Mouse (Mus musculus) hindbrain, embryonic 12.5 days (tissue): ENCODE data around the gene Exoc6. TPM values are rescaled to one million over a fixed set of nuclear protein-coding genes. Genes with fewer than 3 reads are reported as not detected.

Experiments
- ATAC-seq: fragments of 200-750 bp; cut with Nextera tagmentation; 2 replicates; pipeline ENCODE4 v1.8.0; 2017; ENCODE audit warnings: moderate TSS enrichment; ENCODE audit not compliant: low FRiP score
- H3K27ac ChIP-seq: fragments of 300-500 bp; sonication (generic); 2 replicates; pipeline ENCODE4 v1.5.1; 2016; ENCODE audit warnings: mild to moderate bottlenecking
- H3K27me3 ChIP-seq: fragments of 300-500 bp; sonication (generic); 2 replicates; pipeline ENCODE4 v1.6.1; 2016; ENCODE audit warnings: mild to moderate bottlenecking
- H3K36me3 ChIP-seq: fragments of 300-500 bp; sonication (generic); 2 replicates; pipeline ENCODE4 v1.6.1; 2016; ENCODE audit warnings: mild to moderate bottlenecking
- H3K4me1 ChIP-seq: fragments of 300-500 bp; sonication (generic); 2 replicates; pipeline ENCODE4 v1.6.1; 2016
- H3K4me2 ChIP-seq: fragments of 300-500 bp; sonication (generic); replicated peaks from 2 replicates; pipeline ENCODE4 v1.6.1; 2016; ENCODE audit warnings: mild to moderate bottlenecking
- H3K4me3 ChIP-seq: fragments of 300-500 bp; sonication (generic); 2 replicates; pipeline ENCODE4 v1.5.1; 2016; ENCODE audit warnings: mild to moderate bottlenecking
- H3K9ac ChIP-seq: fragments of 300-500 bp; sonication (generic); 2 replicates; pipeline ENCODE4 v1.6.1; 2016; ENCODE audit warnings: mild to moderate bottlenecking, moderate library complexity
- H3K9me3 ChIP-seq: fragments of 300-500 bp; sonication (generic); replicated peaks from 2 replicates; pipeline ENCODE4 v1.6.1; 2016; ENCODE audit warnings: mild to moderate bottlenecking
- WGBS: fragments of 180-500 bp; shearing (Covaris S2); methylation state at CpG from one replicate; pipeline ENCODE4 v1.1.7; 2016; 5-methylcytosine and 5-hydroxymethylcytosine counted together
- polyA plus RNA-seq: library from polyadenylated mRNA; unstranded; fragments of >200 nt; fragmentation: Nextera tagmentation; extraction: Ambion mirVana; gene quantifications from 2 replicates; pipeline ENCODE4 v1.2.1, GENCODE M21; 2016

Exoc6 gene
- 9.5 and 10.3 TPM in 2 replicates for polyA plus RNA-seq

- Histone ChIP-seq H3K4me1 (no peaks in the 10 kb centered on the region), H3K9ac (peak within 1 kb of the TSS; percentile 75), H3K9me3 (no peaks in the 10 kb centered on the region), H3K36me3 (no peaks in the 10 kb centered on the region), H3K27ac (peak within 1 kb of the TSS; percentile 32; the same call in 1 of the 2 replicates), H3K4me3 (peak within 1 kb of the TSS; percentile 85), H3K27me3 (peaks cover 44% of the 10 kb centered on the region), H3K4me2 (peak within 1 kb of the TSS; percentile 95)
- 1% methylated on average over 68 of the region's 89 CpGs for whole genome bisulfite sequencing
- ATAC-seq, result peak; percentile 93
Measured at GRCm38 (mm10) chr19:37550101-37551039, at the start of gene Exoc6. TSS of gene Exoc6 (plus strand) at chr19:37550418.

GRCm38 (mm10) chr19:37502996-37503395 is 47.2 kb upstream of the Exoc6 start:
- Histone ChIP-seq H3K27ac (no peak overlapping the region), H3K4me3 (no peak overlapping the region), H3K4me2 (no peak overlapping the region), H3K9me3 (no peaks in the 10 kb centered on the region), H3K36me3 (no peaks in the 10 kb centered on the region), H3K9ac (no peak overlapping the region), H3K27me3 (no peaks in the 10 kb centered on the region), H3K4me1 (no peaks in the 10 kb centered on the region)
- WGBS, result 85% methylated on average over 8 of the region's 8 CpGs
- ATAC-seq, result no peak

GRCm38 (mm10) chr19:37506066-37506465 is 44.2 kb upstream of the Exoc6 start:
- 76% methylated on average over 7 of the region's 7 CpGs for WGBS
- Histone ChIP-seq H3K27ac (no peak overlapping the region), H3K4me1 (no peaks in the 10 kb centered on the region), H3K4me3 (no peak overlapping the region), H3K9ac (no peak overlapping the region), H3K9me3 (no peaks in the 10 kb centered on the region), H3K27me3 (no peaks in the 10 kb centered on the region), H3K4me2 (no peak overlapping the region), H3K36me3 (no peaks in the 10 kb centered on the region)
- ATAC-seq, result no peak

GRCm38 (mm10) chr19:37506614-37507013 is 43.6 kb upstream of the Exoc6 start:
- no peaks in the 10 kb centered on the region for H3K27me3 ChIP-seq
- no peaks in the 10 kb centered on the region for H3K4me1 ChIP-seq
- H3K4me2 ChIP-seq, result no peak overlapping the region
- 66% methylated on average over 5 of the region's 5 CpGs for WGBS
- H3K27ac ChIP-seq, result no peak overlapping the region
- no peaks in the 10 kb centered on the region for H3K36me3 ChIP-seq
- no peak for ATAC-seq
- no peak overlapping the region for H3K4me3 ChIP-seq
- no peaks in the 10 kb centered on the region for H3K9me3 ChIP-seq
- no peak overlapping the region for H3K9ac ChIP-seq

- 21% methylated on average over 11 of the region's 11 CpGs for WGBS
- no peak overlapping the region for H3K4me2 ChIP-seq
- ATAC-seq, result no peak
Measured at GRCm38 (mm10) chr19:37509725-37510124, 40.5 kb upstream of the Exoc6 start.

GRCm38 (mm10) chr19:37514811-37515292 is 35.4 kb upstream of the Exoc6 start:
- Histone ChIP-seq H3K4me1 (no peaks in the 10 kb centered on the region), H3K27me3 (no peaks in the 10 kb centered on the region), H3K4me3 (no peak overlapping the region), H3K36me3 (no peaks in the 10 kb centered on the region), H3K27ac (no peak overlapping the region), H3K9ac (no peak overlapping the region), H3K9me3 (no peaks in the 10 kb centered on the region), H3K4me2 (no peak overlapping the region)
- 61% methylated on average over 7 of the region's 7 CpGs for WGBS
- ATAC-seq, result no peak

More at GRCm38 (mm10) chr19:37509725-37510124, 40.5 kb upstream of the Exoc6 start:
- no peaks in the 10 kb centered on the region for H3K9me3 ChIP-seq
- no peak overlapping the region for H3K4me3 ChIP-seq
- no peak overlapping the region for H3K27ac ChIP-seq
- H3K9ac ChIP-seq, result no peak overlapping the region
- no peaks in the 10 kb centered on the region for H3K27me3 ChIP-seq
- no peaks in the 10 kb centered on the region for H3K4me1 ChIP-seq
- no peaks in the 10 kb centered on the region for H3K36me3 ChIP-seq

GRCm38 (mm10) chr19:37517419-37517818 is 32.8 kb upstream of the Exoc6 start:
- no peak overlapping the region for H3K4me2 ChIP-seq
- no peak overlapping the region for H3K9ac ChIP-seq
- no peak overlapping the region for H3K27ac ChIP-seq
- 87% methylated on average over 7 of the region's 7 CpGs for WGBS
- H3K4me1 ChIP-seq, result no peaks in the 10 kb centered on the region
- no peak for ATAC-seq
- no peaks in the 10 kb centered on the region for H3K9me3 ChIP-seq
- no peak overlapping the region for H3K4me3 ChIP-seq
- no peaks in the 10 kb centered on the region for H3K27me3 ChIP-seq
- no peaks in the 10 kb centered on the region for H3K36me3 ChIP-seq

- no peak overlapping the region for H3K4me2 ChIP-seq
- 61% methylated on average over 18 of the region's 18 CpGs for WGBS
- H3K27ac ChIP-seq, result no peak overlapping the region
- no peak overlapping the region for H3K4me3 ChIP-seq
- H3K9ac ChIP-seq, result no peak overlapping the region
- no peaks in the 10 kb centered on the region for H3K36me3 ChIP-seq
- no peak for ATAC-seq
- H3K9me3 ChIP-seq, result no peaks in the 10 kb centered on the region
- H3K4me1 ChIP-seq, result no peaks in the 10 kb centered on the region
- H3K27me3 ChIP-seq, result no peaks in the 10 kb centered on the region
Measured at GRCm38 (mm10) chr19:37520740-37521433, 29.3 kb upstream of the Exoc6 start.

GRCm38 (mm10) chr19:37521434-37521781 is 28.8 kb upstream of the Exoc6 start:
- no peaks in the 10 kb centered on the region for H3K27me3 ChIP-seq
- no peak overlapping the region for H3K27ac ChIP-seq
- no peak for ATAC-seq
- no peaks in the 10 kb centered on the region for H3K36me3 ChIP-seq
- no peaks in the 10 kb centered on the region for H3K9me3 ChIP-seq
- whole genome bisulfite sequencing, result 64% methylated on average over 2 of the region's 2 CpGs
- H3K4me2 ChIP-seq, result no peak overlapping the region
- no peak overlapping the region for H3K9ac ChIP-seq
- no peak overlapping the region for H3K4me3 ChIP-seq
- no peaks in the 10 kb centered on the region for H3K4me1 ChIP-seq

GRCm38 (mm10) chr19:37523280-37524062 is 26.7 kb upstream of the Exoc6 start:
- Histone ChIP-seq H3K9ac (no peak overlapping the region), H3K4me1 (no peaks in the 10 kb centered on the region), H3K4me2 (no peak overlapping the region), H3K27me3 (no peaks in the 10 kb centered on the region), H3K36me3 (no peaks in the 10 kb centered on the region), H3K9me3 (no peaks in the 10 kb centered on the region), H3K4me3 (no peak overlapping the region), H3K27ac (no peak overlapping the region)
- 78% methylated on average over 15 of the region's 15 CpGs for WGBS
- no peak for ATAC-seq

GRCm38 (mm10) chr19:37525925-37526324 is 24.3 kb upstream of the Exoc6 start:
- WGBS, result 86% methylated on average over 11 of the region's 11 CpGs

GRCm38 (mm10) chr19:37526768-37527167 is 23.4 kb upstream of the Exoc6 start:
- no peak overlapping the region for H3K27ac ChIP-seq
- 38% methylated on average over 8 of the region's 8 CpGs for WGBS
- H3K9ac ChIP-seq, result no peak overlapping the region
- no peaks in the 10 kb centered on the region; the same call in 1 of the 2 replicates for H3K27me3 ChIP-seq
- no peaks in the 10 kb centered on the region for H3K36me3 ChIP-seq
- H3K4me2 ChIP-seq, result no peak overlapping the region
- ATAC-seq, result no peak
- H3K4me3 ChIP-seq, result no peak overlapping the region
- no peaks in the 10 kb centered on the region for H3K4me1 ChIP-seq
- no peaks in the 10 kb centered on the region for H3K9me3 ChIP-seq

More at GRCm38 (mm10) chr19:37525925-37526324, 24.3 kb upstream of the Exoc6 start:
- Histone ChIP-seq H3K27ac (no peak overlapping the region), H3K27me3 (no peaks in the 10 kb centered on the region; the same call in 1 of the 2 replicates), H3K4me1 (no peaks in the 10 kb centered on the region), H3K36me3 (no peaks in the 10 kb centered on the region), H3K4me3 (no peak overlapping the region), H3K9ac (no peak overlapping the region), H3K9me3 (no peaks in the 10 kb centered on the region), H3K4me2 (no peak overlapping the region)
- no peak for ATAC-seq
